Mouse (Mus musculus) CH12.LX (cell line): ENCODE results near the gene Erg28. TPM values are rescaled to one million over a fixed set of nuclear protein-coding genes. Genes with fewer than 3 reads are reported as not detected.

Source experiments
- DNase-seq: peaks from one replicate; pipeline ENCODE4 v3.0.0-alpha.2; 2013; ENCODE audit errors: extremely low read depth
- H3K27ac ChIP-seq: 2 replicates; pipeline ENCODE4 v1.5.1; 2012; ENCODE audit warnings: low read depth, mild to moderate bottlenecking, control low read depth, moderate library complexity; ENCODE audit not compliant: insufficient read depth
- H3K27me3 ChIP-seq: replicated peaks from 2 replicates; pipeline ENCODE3; 2012; ENCODE audit warnings: inconsistent platforms
- H3K36me3 ChIP-seq, 2 experiments: replicated peaks in 1 of 2; 2 replicates each; pipeline versions ENCODE3 to v1.6.1; 2012; ENCODE audit warnings: inconsistent platforms in 1 of 2, low read length in 1 of 2, mild to moderate bottlenecking in 1 of 2, mixed read lengths in 1 of 2, moderate library complexity in 1 of 2; ENCODE audit not compliant: control insufficient read depth in 1 of 2, insufficient read depth in 1 of 2
- H3K4me1 ChIP-seq, 2 experiments: 2 replicates each; pipeline ENCODE4 v1.6.1; 2012; ENCODE audit warnings: inconsistent platforms in 1 of 2, moderate library complexity in 1 of 2; ENCODE audit not compliant: insufficient read depth in 2 of 2, control insufficient read depth in 1 of 2
- H3K4me2 ChIP-seq: 2 replicates; pipeline ENCODE4 v1.6.1; 2012; ENCODE audit warnings: low read depth, mild to moderate bottlenecking, control low read depth; ENCODE audit not compliant: poor library complexity, insufficient read depth, severe bottlenecking
- H3K4me3 ChIP-seq, 3 experiments: fragments of 150-350 bp in 1 of 3; sonication (generic) in 1 of 3; replicated peaks in 1 of 3; 2 replicates each; pipeline versions ENCODE3 to v1.5.1; 2011 to 2012; ENCODE audit warnings: low read depth in 2 of 3, low read length in 2 of 3, mild to moderate bottlenecking in 2 of 3, moderate library complexity in 2 of 3, control low read depth in 1 of 3, improper control_type of control experiment in 1 of 3, inconsistent platforms in 1 of 3, mixed read lengths in 1 of 3; ENCODE audit not compliant: poor library complexity in 1 of 3
- H3K79me2 ChIP-seq: replicated peaks from 2 replicates; pipeline ENCODE4 v1.6.1; 2012; ENCODE audit warnings: mild to moderate bottlenecking, moderate library complexity; ENCODE audit not compliant: control insufficient read depth, poor library complexity, insufficient read depth, severe bottlenecking; ENCODE audit errors: extremely low read depth
- H3K9ac ChIP-seq: 2 replicates; pipeline ENCODE4 v1.6.1; 2012; ENCODE audit warnings: low read depth, mild to moderate bottlenecking, control low read depth, moderate library complexity; ENCODE audit not compliant: insufficient read depth
- H3K9me3 ChIP-seq: replicated peaks from 2 replicates; pipeline ENCODE3; 2012; ENCODE audit warnings: low read length, inconsistent platforms, mixed read lengths
- BHLHE40 ChIP-seq: IDR thresholded peaks from 2 replicates; pipeline ENCODE4 v1.6.1; 2011; ENCODE audit warnings: mild to moderate bottlenecking, low read depth, low read length, improper control_type of control experiment
- CHD1 ChIP-seq: IDR thresholded peaks from 2 replicates; pipeline ENCODE4 v1.6.1; 2012; ENCODE audit warnings: low read depth, low read length, improper control_type of control experiment, inconsistent platforms
- CTCF ChIP-seq, 2 experiments: IDR thresholded peaks in 1 of 2; conservative IDR thresholded peaks in 1 of 2; 2 replicates each; pipeline ENCODE4 v1.5.1; 2011 to 2012; ENCODE audit warnings: low read depth in 2 of 2, low read length in 2 of 2, improper control_type of control experiment in 1 of 2, inconsistent platforms in 1 of 2, mild to moderate bottlenecking in 1 of 2, moderate library complexity in 1 of 2
- E2F4 ChIP-seq: IDR thresholded peaks from 2 replicates; pipeline ENCODE4 v1.6.1; 2011; ENCODE audit warnings: low read depth, low read length, improper control_type of control experiment; ENCODE audit not compliant: insufficient replicate concordance
- ELF1 ChIP-seq: IDR thresholded peaks from 2 replicates; pipeline ENCODE4 v1.6.1; 2014; ENCODE audit warnings: low read depth, mild to moderate bottlenecking, inconsistent platforms, low read length, improper control_type of control experiment
- IRF4 ChIP-seq: IDR thresholded peaks from 2 replicates; pipeline ENCODE4 v1.6.1; 2014; ENCODE audit warnings: low read depth, mild to moderate bottlenecking, inconsistent platforms, low read length, improper control_type of control experiment
- JUN ChIP-seq: IDR thresholded peaks from 2 replicates; pipeline ENCODE4 v1.6.1; 2011; ENCODE audit warnings: low read depth, mild to moderate bottlenecking, low read length, improper control_type of control experiment, moderate library complexity; ENCODE audit not compliant: insufficient read depth
- JUND ChIP-seq: conservative IDR thresholded peaks from 2 replicates; pipeline ENCODE4 v1.6.1; 2011; ENCODE audit warnings: low read depth, low read length, improper control_type of control experiment
- MAX ChIP-seq: IDR thresholded peaks from 2 replicates; pipeline ENCODE4 v1.6.1; 2011; ENCODE audit warnings: low read length, improper control_type of control experiment
- MEF2A ChIP-seq: IDR thresholded peaks from 2 replicates; pipeline ENCODE4 v1.6.1; 2014; ENCODE audit warnings: low read depth, mild to moderate bottlenecking, inconsistent platforms, low read length, improper control_type of control experiment, borderline replicate concordance
- MYC ChIP-seq: IDR thresholded peaks from 2 replicates; pipeline ENCODE4 v1.6.1; 2011; ENCODE audit warnings: low read depth, mild to moderate bottlenecking, improper control_type of control experiment, low read length
- PAX5 ChIP-seq: IDR thresholded peaks from 2 replicates; pipeline ENCODE4 v1.6.1; 2012; ENCODE audit warnings: low read length, inconsistent platforms, mixed read lengths
- POLR2A ChIP-seq: IDR thresholded peaks from 2 replicates; pipeline ENCODE4 v1.6.1; 2011; ENCODE audit warnings: low read depth, mild to moderate bottlenecking, improper control_type of control experiment, low read length
- RAD21 ChIP-seq: IDR thresholded peaks from 2 replicates; pipeline ENCODE4 v1.6.1; 2011; ENCODE audit warnings: low read depth, mild to moderate bottlenecking, low read length, improper control_type of control experiment, moderate library complexity
- RCOR1 ChIP-seq: conservative IDR thresholded peaks from 2 replicates; pipeline ENCODE4 v1.6.1; 2012; ENCODE audit warnings: low read depth, mild to moderate bottlenecking, inconsistent platforms, low read length, improper control_type of control experiment
- SIN3A ChIP-seq: IDR thresholded peaks from 2 replicates; pipeline ENCODE4 v1.6.1; 2012; ENCODE audit warnings: low read length, improper control_type of control experiment, inconsistent platforms
- TBP ChIP-seq: conservative IDR thresholded peaks from 2 replicates; pipeline ENCODE4 v1.6.1; 2011; ENCODE audit warnings: low read depth, low read length, improper control_type of control experiment
- USF1 ChIP-seq: IDR thresholded peaks from 2 replicates; pipeline ENCODE4 v1.6.1; 2014; ENCODE audit warnings: low read depth, mild to moderate bottlenecking, inconsistent platforms, low read length, improper control_type of control experiment
- ZKSCAN1 ChIP-seq: IDR thresholded peaks from 2 replicates; pipeline ENCODE4 v1.6.1; 2012; ENCODE audit warnings: low read depth, inconsistent platforms, low read length, improper control_type of control experiment, borderline replicate concordance
- dilution Hi-C: fragments of 300-500 bp; cut with MboI; formaldehyde crosslinking; loops from 2 replicates; pipeline ENCODE4 v1.14.3; 2020; ENCODE audit warnings: low sequenced_read_pairs; ENCODE audit not compliant: extremely low pct_unique_long_range_greater_than_20kb, extremely low pct_ligation_motif_present
- in situ Hi-C: fragments of 300-500 bp; cut with MboI; formaldehyde crosslinking; loops from 3 replicates; pipeline ENCODE4 v1.14.3; 2019; ENCODE audit warnings: low sequenced_read_pairs, low pct_ligation_motif_present, low pct_unique_long_range_greater_than_20kb, mixed read lengths
- polyA plus RNA-seq: library from polyadenylated mRNA; unstranded; fragments of >175 nt; gene quantifications from 2 replicates; pipeline ENCODE4 v1.2.1, GENCODE M21; 2012; ENCODE audit warnings: low read depth; ENCODE audit not compliant: insufficient read length
- total RNA-seq, 2 experiments: library from RNA; depleted of rRNA; stranded (reverse); fragments of 300-350 nt in 1 of 2; fragments of >200 nt in 1 of 2; gene quantifications; 2 replicates each; pipeline ENCODE4 v1.2.3; 2012 to 2014

Erg28 gene
- total and polyA plus RNA-seq, 3 experiments: 83.6 to 318 (median 143) TPM

DNA sequence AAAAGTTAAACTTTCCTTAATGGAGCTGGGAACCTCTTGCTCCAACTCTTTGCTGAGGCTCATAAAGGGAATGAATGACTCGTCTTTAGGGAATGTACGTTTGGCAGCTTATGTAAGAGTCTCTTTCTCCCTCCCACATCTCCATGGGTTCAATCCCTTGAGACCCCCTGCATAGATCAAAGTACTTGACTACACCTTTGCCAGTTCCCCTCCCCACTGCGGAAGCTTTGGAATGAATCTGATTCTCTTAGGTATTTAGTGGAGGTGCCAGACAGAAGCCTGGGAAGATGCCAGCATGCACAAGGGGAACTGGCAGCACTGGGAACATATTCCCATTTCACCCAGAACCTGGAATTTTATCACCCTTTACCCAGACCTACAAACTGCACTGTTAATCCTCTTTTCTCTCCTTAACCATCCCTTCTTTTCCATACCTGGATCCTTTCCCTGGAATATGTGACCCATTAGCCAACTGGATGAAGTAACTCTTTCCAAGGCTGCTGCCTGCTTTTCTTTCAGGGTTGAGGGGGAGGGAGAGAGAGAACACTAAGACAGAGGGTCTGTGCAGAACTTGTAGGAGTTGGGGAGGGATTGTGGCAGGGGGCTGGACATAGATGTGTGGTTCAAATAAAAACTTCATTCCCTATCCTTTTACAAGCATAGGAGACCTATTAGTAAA lies 35.3 kb upstream of the Erg28 start:
- Histone ChIP-seq H3K9ac (no peak overlapping the region), H3K27ac (no peak overlapping the region), H3K27me3 (no peaks in the 10 kb centered on the region), H3K4me2 (no peak overlapping the region), H3K36me3 (peaks cover 5 to 46% of the 10 kb centered on the region in 2 experiments), H3K9me3 (no peaks in the 10 kb centered on the region), H3K4me1 (no peaks in the 10 kb centered on the region), H3K4me3 (no peak overlapping the region), H3K79me2 (no peaks in the 10 kb centered on the region)
- DNase-seq: no peak
- dilution Hi-C loops (no loop called here), in situ Hi-C loops (no loop called here)
- TF ChIP-seq TBP: no peak
- no peak for TF ChIP-seq ELF1
- no peak for TF ChIP-seq JUN

DNA sequence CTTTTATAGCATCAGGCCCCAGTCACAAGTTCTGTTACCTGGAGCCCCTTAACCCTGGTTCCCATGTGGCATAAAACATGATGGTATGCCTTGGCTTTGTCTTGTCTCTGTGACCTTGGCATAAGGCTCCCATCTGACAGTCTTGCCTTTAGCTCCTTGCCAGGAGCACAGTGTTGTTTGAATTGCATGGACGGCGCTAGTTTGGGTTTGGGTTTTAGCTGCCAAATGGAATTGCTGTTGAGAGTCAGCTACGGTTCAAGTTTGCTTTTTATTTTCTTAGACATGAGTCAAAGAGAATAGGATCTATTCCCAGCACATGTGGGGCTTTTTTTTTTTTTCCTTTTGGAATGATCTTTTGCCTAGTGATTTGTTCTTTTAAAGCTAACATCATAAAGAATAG lies 34.8 kb upstream of the Erg28 start:
- no peak for DNase-seq
- no peaks in the 10 kb centered on the region for H3K27me3 ChIP-seq
- no peak overlapping the region for H3K4me2 ChIP-seq
- in situ Hi-C loops: no loop called here
- dilution Hi-C loops: no loop called here
- no peaks in the 10 kb centered on the region for H3K79me2 ChIP-seq
- H3K9me3 ChIP-seq: no peaks in the 10 kb centered on the region
- H3K4me3 ChIP-seq: no peak overlapping the region
- H3K27ac ChIP-seq: no peak overlapping the region
- peaks cover 3 to 44% of the 10 kb centered on the region in 2 experiments for H3K36me3 ChIP-seq
- no peak for TF ChIP-seq POLR2A
- no peak for TF ChIP-seq MYC
- no peak for TF ChIP-seq CTCF (conservative IDR thresholded peaks at IDR 0.05 in 1 of 2, IDR thresholded peaks at IDR 0.05 in 1 of 2; ENCODE audit: low read depth in 2 of 2, low read length in 2 of 2)
- TF ChIP-seq E2F4: no peak
- TF ChIP-seq RCOR1: no peak
- no peak for TF ChIP-seq PAX5
- TF ChIP-seq RAD21: no peak
- no peak for TF ChIP-seq MEF2A
- no peak for TF ChIP-seq JUN
- TF ChIP-seq SIN3A: no peak
- no peak for TF ChIP-seq CHD1
- TF ChIP-seq MAX: no peak
- TF ChIP-seq JUND: no peak
- TF ChIP-seq BHLHE40: no peak
- no peak for TF ChIP-seq IRF4
- no peak for TF ChIP-seq ELF1
- TF ChIP-seq ZKSCAN1: no peak
- TF ChIP-seq USF1: no peak
- TF ChIP-seq TBP: no peak
- TF ChIP-seq, all 38 proteins: peak for 0
- Histone ChIP-seq H3K4me1 (no peaks in the 10 kb centered on the region), H3K9ac (no peak overlapping the region)
